Mouse (Mus musculus): ENCODE data around the gene R3hdm2. TPM values are rescaled to one million over a fixed set of nuclear protein-coding genes. Genes with fewer than 3 reads are reported as not detected.

The R3hdm2 gene
- polyA plus RNA-seq, 3 experiments from 2014 or later = 11.8 to 17.6 (median 12.0) TPM

DNA sequence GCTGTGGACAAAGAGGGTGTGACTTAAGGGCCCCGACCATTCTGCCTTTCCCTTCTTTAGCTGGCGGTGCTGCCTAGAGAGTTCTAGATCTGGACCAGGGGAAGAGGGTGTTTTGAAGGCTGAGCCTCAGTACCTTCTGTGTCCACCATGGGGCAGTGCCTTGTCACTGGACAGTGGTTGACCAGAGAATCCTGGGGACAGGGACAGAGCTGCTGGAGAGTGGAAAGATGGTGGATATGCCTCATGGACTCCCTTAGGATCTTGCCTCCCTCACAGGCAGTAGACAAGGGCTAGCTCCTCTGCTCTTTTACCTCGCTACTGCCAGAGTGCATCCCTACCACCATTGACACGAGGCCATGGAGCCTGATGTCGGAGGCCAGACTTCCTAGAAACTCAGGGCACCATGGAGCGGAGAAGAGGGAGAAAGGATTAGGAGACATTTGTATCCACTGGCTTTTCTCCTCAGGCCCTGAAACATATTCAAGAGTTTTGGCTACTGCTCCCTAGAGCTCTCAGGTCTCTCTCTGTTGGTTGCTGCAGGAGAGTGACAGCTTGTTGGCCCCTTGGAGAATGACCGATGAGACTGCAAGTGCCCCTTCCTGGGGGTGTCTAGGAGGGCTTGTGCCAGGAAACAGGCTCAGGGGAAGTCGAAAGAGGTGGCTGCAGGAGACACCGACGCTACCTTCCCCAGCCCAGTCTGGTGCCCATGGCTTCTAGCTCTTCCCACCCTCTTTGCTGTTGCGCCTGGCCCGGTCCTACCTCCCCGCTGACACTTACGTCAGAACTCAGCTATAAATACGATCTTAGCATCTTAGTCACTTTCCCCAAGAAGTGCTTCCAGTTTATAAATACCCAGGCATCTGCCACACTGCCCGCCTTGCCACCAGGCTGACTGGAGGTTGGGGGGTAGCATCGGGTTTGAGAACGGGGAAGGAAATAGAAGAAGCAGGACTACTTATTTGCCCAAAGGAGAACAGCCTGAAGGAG, 25.9 kb upstream of the R3hdm2 start, which contains the start of gene Inhbe:
Gene Inhbe (minus strand): TSS at position 503 of the 987 bp plus-strand sequence.
- no peak for ATAC-seq

DNA sequence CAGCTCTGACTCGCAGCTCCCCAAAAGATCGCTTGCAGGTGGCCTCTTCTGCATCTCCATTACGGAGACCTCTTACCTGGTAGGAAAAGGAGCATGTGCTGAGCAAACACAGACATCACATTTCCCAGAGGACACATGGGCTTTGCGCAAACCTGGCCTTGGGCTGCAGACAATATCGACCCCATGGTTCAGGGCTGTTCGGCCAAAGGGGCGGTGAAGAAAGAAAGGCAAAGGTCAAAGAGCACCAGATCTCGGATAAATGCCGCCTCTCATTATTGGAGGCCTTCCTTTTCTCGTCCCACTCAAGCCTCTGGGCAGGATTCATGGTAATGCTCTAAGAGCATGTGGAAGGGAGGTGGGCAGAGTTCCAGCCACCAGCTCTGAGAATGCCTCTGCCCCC, 24.8 kb upstream of the R3hdm2 start:
- no peak for ATAC-seq

DNA sequence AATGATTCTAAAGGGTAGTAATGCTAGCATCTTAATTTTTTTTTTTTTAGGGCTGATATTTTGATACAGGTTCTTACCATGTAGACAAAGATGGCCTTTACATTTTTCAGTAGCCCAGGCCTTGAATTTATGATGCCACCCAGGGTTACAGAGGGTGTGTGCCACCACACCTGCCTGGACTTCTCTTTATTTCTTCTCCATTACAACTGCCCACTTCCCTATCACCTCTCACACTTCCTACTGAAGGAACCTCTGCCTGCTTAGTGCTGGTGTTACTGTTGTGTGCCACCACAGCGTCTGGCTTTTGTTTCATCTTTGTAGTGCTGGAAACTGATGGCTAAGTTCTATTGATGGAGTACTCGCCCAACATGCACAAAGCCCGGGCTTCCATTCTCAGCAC, 19.4 kb upstream of the R3hdm2 start:
- ATAC-seq = no peak

DNA sequence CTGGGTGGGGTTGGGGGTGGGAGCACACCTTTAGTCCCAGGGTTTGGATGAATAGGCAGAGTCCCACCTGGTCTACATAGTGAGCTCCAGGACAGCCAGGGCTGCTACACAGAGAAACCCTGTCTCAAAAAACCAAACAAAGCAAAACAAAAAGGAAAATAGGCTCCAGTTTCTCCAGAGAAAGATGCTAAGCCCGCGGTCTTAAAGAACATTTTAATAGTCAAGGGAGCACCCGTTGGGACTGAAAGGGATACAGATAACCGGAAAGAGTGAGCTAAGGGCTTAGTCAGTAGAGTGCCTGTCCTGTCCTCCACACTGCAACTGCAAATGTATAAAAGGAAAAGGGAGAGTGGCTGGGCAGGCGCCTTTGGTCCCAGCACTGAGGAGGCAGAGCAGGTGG, 13.0 kb upstream of the R3hdm2 start:
- ATAC-seq = no peak

DNA sequence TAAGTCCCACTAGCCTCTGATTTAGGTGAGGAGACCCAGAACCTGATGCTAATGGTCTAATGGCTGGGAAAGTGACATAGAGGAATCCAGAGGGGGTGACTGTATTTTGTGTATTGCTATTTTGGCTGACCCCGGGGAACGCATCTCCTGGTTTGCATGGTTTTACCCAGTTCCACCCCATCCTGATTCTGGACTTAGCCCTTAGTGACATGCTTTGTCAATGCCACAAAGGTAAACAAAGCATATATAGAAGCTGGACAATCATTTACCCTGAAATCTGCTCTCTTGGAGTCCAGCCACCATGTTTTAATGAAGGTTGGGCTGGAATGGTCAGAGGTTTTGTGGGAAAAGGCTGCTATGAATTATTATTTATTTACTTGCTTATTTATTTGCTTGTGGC, 11.9 kb upstream of the R3hdm2 start:
- no peak for ATAC-seq

DNA sequence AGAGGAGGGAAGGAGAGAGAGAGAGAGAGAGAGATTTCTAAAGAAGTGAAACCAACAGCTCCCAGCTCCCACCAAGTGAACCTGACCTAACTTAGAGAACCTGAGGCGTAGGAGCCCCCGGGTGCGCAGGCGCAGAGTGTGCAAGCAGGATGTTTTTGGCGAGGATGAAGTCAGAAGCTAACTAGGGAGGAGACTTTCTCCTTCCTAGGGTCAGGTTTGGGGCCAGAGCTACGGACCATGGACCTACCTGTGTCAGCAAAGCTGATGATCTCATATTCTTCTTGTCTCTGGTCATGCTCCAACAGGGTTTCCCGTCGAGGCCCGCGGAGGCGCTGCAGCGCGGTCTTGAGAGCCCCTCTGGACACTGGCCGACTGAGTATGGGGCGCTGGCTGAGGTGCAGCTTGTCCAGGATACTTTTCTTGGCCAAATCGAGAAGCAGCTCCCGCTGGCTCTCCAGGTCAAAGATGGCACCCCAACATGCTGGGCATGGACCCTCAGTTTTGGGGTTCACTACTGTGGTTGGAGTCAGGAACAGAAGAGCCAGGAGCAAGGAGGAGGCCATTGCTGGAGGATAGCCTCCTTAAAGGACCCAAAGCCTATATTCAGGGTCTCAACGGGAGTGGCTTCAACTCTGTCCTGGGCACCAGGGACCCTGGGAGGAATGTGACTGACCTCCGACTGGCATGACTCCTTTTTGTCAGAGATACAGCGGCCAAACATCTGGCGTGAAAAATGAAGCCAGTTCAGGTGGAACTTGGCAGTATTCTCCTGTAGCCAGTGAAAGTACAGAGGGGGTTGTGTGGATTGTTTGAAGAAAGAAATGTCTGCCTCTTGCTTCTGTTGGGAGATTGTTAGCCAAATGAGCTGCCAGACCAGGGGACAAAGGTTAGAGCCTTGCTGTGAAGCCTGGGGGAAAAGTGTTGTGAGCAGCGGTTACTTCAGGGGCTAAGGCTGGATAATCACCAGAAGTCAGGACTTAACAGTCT, 10.0 kb upstream of the R3hdm2 start, which contains the start of gene Inhbc:
Gene Inhbc (minus strand): TSS at position 598 of the 987 bp plus-strand sequence.
- ATAC-seq = no peak

DNA sequence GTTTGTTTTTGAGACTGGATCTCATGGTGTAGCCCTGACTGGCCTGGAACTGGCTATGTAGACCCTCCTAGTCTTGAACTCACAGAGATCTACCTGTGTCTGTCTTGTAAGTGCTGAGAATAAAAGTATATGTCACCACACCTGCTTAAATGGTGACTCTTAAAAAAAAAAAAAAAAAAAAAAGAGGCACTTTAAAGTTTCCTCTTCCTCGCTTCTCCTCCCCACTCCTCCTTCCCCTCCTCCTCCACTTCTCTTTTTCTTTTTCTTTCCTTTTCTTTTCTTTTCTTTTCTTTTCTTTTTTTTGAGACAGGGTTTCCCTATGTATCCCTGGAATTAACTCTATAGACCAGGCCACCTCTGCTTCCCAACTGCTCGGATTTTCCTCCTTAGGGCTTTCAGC, 9.1 kb upstream of the R3hdm2 start:
- no peak for ATAC-seq

DNA sequence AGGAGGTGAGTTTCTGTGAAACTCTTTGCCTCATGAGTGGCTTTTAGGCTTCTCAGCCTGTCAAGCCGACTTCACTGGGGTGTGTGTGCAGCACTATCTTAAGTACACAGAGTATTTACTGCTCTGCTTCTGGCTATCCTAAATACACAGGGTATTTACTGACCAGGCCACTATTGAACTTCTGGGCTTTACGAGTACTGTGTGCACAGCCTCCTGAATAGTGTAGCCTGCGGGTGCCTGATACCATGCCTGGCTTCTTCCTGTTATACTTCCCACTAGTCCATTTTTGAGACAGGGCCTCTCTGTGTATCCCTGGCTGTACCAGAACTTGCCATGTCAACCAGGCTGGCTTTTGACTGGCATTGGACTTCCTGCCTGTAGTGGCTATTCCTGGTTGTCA, 2.4 kb upstream of the R3hdm2 start:
- no peak for ATAC-seq

DNA sequence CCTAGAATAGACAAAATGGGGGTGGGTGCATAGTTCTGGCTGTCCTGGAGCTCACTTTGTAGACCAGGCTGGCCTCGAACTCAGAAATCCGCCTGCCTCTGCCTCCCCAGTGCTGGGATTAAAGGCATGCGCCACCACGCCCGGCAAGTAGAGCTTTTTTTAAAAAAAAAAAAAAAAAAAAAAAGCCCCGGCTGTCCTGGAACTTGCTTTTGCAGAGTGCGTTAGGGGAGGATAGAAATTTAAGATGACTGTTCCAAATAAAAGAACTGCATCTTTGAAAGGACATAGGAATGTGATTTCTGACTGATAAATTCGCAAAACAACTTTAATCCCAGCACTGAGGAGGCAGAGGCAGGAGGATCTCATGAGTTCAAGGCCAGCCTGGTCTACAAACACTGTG, 473 bp upstream of the R3hdm2 start:
- ATAC-seq = no peak

DNA sequence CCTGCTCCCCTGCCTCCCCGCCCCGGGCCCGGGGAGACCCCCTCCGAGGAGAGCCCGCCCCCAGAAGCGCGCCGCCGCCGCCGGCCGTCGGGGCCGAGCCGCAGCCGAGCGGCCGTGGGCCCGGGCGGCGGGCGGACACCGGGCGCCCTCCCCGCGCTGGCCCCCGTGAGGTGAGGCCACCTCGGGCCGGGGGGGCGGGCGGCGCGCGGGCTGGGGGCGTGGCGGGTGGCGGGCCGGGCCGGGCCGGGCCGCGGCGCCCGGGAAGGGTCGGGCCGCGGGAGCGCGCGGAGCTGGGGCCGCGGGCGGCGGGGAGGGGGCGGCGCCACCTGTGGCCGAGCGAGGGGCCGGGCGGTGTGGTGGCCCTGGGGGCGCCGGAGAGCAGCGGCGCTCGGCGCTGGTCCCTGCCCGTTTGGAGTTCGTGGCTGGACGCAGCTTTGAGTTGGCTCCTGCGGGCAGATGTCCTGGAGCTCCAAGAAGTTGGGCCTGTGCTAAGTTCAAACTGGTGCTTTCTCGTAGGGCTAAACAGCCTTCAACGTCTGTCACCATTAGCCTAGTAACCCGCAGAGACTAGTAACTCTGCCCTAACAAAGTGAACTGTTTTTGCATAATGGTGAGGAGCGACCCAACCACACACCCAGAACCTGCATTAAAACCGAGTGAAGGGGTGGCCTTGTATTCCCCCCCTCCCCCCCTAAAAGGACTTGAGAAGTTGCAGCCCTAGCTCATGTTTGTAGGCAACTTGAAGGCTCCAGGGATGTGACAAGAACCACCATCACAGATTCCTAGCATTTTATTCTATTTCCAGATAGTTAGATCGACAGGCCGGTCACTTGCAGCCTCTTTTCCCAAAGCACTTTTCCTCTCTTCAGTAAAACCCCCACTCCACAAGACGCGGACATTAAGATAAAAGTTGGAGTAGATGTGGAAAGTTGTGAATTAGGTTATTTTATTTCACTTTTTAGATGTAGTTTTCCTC, 928 bp downstream of the R3hdm2 start:
- no peak for ATAC-seq

DNA sequence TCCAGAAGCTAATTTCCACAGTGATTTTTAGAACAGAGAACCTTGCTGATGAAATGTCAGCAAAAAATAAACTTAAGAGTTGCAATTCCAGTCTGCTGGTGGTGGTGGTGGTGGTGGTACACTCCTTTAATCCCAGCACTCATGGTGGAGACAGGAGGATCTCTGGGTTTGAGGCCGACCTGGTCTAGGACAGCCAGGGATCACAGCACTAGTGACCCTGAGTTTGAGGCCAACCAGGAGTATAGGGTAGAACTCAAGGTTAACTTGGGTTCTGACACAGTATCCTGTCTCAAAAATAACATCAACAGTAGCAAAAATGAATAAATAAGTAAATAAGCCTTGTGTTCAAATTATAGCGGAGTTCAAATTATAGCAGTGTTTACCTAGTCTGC, 1.6 kb downstream of the R3hdm2 start:
- ATAC-seq = no peak

DNA sequence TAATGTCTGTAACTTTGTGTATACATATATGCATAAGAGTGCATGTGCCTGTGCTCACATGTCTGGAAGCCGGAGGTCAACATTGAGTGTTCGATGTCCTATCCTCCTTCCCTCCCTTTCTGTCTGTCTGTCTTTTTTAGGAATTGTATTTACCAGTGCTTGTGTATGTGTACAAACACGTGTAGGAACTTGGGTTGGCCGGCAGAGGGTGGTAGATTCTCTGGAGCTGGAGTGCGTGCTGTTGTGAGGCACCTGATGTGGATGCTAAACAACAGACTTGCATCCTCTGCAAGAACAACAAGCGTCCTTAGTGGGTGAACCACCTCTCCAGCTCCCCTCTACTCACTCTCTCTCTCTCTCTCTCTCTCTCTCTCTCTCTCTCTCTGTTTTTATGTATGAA, 11.6 kb downstream of the R3hdm2 start:
- no peak for ATAC-seq

DNA sequence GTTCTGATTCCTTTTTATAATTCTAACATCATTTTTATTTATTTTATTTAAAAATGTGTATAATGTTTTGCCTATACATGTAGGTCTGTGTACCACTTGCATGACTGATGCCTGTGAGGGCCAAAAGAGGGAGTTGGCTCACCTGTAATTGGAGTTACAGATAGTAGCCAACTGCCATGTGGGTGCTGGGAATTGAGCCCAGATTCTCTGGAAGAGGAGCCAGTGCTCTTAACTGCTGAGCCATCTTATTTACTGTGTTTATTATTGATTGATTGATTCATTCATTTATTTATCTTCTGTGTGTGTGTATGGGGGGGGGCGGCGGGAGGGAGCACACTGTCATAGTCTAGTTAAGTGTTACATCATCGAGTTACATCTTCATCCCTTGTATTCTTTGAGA, 24.6 kb downstream of the R3hdm2 start:
- no peak for ATAC-seq

DNA sequence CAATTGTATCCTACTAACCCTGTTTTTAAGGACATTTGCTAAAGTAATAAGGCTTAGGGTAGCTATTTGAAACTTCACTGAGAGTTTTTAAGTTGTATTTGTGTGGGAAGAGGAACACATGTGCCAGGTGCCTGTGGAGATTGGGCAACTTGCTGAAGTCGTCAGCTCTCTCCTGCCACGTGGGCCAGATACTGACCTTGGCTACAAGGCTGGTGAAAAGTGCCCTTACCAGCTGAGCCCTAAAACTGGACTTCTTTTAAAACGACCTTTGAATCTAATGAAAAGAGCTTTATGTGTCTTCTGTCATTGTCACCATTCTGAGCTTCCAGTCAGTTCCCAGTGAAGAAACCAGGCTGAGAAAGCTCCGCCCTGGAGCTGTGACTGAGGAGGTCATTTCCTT, 27.3 kb downstream of the R3hdm2 start:
- ATAC-seq = no peak

DNA sequence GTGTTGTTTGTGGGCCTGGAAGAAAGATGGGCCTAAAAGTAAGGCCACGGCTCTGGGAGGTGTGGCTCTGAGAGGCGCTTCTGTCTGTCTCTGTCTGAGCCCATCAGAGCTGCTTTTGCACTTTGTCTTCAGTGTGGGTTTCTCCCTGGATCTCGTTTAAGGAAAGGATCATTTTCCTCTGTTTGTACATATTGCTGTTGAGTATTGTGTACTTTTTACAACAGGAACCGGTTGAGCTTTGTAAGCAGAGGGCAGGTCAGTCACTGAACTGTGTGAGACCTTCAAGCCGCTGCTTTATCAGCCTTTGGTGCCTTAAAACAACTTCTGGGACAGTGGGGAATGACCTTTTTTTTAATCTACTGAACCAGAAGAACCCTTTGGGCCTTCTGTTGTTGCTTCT, 32.0 kb downstream of the R3hdm2 start:
- no peak for ATAC-seq

DNA sequence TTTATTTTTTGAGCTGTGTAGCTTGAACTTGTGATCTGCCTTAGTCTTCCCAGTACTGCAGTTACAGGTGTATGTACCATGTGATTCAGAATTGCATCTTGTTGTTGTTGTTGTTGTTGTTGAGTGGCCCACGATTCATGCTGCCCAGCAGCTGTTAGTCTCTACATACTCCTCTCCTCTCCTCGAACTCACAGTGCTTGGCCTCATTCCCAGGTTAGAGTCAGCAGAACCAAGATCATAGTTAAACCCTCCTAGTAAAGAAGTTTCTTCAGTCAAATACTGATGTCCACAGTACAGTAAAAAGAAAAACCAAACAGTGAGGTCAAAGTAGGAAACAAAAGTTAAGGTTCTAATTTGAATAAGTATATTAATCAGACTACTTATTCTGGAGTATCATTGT, 32.6 kb downstream of the R3hdm2 start:
- no peak for ATAC-seq

DNA sequence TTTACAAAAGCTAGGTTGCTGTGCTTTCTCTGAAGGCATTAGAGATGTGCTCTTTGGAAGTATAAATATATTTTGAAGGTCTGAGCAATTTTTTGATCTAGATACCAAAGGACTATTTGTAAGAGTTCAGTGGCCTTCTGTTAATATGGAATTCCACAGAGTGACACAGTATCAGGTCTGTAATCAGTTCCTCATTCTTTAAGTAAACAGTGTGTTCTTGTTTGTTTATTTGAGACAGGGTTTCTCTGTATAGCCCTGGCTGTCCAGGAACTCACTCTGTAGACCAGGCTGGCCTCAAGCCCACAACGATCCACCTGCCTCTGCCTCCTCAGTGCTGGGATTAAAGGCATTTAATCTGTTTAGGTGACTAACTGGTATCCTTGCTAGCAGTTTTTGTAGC, 33.5 kb downstream of the R3hdm2 start:
- ATAC-seq = no peak

DNA sequence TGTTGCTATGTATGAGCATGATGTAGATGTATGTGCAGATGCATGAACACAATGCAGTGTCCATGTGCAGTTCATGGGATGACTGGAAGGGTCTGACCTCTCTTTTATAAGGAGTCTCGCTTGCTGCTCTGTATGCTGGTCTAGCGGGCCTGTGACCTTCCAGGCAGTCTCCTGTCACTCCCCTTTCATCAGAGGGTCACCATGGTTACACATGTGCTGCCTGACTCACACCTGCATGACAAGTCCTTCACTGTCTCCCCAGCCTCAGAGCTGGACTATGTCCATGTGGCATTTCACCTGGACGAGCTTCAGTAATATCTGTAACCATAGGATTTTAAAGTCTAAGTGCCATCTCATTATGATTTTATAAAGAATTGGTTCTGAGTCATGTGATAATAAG, 34.0 kb downstream of the R3hdm2 start:
- ATAC-seq = no peak

DNA sequence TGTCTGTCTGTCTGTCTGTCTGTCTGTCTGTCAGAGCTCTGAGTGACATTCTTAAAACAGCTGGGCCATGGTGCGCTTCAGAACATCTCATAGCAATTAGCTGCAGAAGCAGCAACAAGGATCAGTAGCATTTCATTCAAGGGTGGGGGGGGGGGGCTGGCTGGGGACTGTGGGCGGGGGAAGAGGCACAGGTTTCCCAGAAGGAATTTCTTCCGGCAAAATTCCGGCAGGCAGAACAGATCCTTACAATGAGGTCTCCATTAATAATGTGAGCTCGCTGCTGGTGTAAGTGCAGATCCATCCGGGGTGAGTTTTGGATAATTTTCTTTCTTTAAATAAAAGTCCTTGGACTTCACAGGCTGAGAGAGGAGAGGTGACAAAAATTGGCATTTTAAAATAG, 40.0 kb downstream of the R3hdm2 start:
- no peak for ATAC-seq

DNA sequence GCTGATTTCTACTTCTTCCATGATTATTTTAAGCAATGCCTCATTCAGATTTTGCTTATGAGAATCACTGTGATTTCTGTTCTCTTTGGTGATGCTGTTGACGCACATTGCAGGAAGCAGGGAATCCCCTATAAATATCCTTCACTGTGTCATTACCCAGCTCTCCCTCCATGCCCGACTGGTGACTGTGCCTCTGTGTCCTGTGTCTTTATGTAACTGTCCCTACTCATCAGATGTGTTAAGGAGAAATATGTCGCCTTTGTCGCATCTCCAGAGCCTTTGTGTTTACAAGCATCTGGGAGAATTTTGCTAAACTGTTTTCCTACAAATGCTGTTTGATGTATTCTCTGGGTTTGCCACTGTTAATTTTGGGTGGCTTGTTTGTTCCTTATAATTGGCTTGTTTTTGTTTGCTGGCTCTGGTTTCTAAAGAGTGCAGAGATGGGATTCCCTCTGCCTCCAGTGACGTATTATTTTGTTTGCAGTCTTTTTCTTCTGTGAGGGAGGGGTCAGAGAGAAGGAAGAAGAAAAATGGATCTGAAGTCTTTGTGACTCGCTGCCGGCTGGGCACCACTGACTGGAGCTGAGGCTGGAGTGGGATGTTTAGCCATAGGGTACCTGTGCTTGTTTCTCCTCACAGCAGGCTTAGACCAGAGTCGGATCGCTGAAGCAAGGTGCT, 40.7 kb downstream of the R3hdm2 start:
- no peak for ATAC-seq

DNA sequence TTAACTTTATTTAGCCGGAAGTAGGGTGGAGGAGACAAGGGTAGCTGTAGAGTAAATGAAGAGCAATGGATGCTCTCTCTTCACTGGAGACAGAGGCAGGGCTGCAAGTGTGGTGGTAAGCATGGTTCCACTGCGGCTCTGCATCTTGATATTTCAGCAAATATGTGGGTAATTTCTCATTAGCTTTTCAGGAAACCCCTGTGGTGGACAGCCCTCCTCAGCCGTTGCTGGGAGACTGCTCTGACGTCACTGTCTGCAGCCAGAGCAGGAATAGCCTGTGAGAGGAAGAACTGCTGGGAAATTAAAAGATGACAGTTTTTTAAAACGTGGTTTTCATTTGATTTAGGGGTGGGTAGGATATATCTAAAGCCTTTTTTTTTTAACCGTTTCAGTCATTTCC, 41.9 kb downstream of the R3hdm2 start:
- no peak for ATAC-seq

Data from inflammation-experienced regulatory T-cells, adult 6 months (primary cell).